Mouse (Mus musculus): Measurements from ENCODE around the gene Prkd1. TPM values are rescaled to one million over a fixed set of nuclear protein-coding genes. Genes with fewer than 3 reads are reported as not detected.
"Not testable (repeated sequence)": the region's sequence is repeated elsewhere in the genome, so short reads cannot be mapped to it uniquely, and the experiment has no call there.

The Prkd1 gene
- polyA plus RNA-seq (2015; fragmentation: Nextera tagmentation; extraction: Ambion mirVana), result 5.3 and 5.4 TPM in 2 replicates

GRCm38 (mm10) chr12:50648671-50649541, at the start of gene Prkd1:
TSS of gene Prkd1 (minus strand) at chr12:50649098.
- peak within 1 kb of the TSS; percentile 79; the same call in 1 of the 2 replicates for H3K27ac ChIP-seq
- peak within 1 kb of the TSS; percentile 83 for H3K9ac ChIP-seq
- peak within 1 kb of the TSS; percentile 80 for H3K4me3 ChIP-seq
- no peaks in the 10 kb centered on the region for H3K36me3 ChIP-seq
- WGBS, result under 1% methylated on average over 96 of the region's 114 CpGs
- peak; percentile 91 for ATAC-seq (ENCODE audit: low FRiP score, low read depth)
- H3K27me3 ChIP-seq, result peaks cover 9% of the 10 kb centered on the region
- no peaks in the 10 kb centered on the region for H3K9me3 ChIP-seq
- H3K4me1 ChIP-seq, result peaks cover 10% of the 10 kb centered on the region; the same call in 1 of the 2 replicates
- peak within 1 kb of the TSS; percentile 90 for H3K4me2 ChIP-seq (replicated peaks)

GRCm38 (mm10) chr12:50697492-50697891, 48.6 kb upstream of the Prkd1 start:
- Histone ChIP-seq H3K9me3 (no peaks in the 10 kb centered on the region), H3K4me1 (no peaks in the 10 kb centered on the region; the same call in 1 of the 2 replicates), H3K27me3 (no peaks in the 10 kb centered on the region), H3K4me3 (no peak overlapping the region), H3K9ac (no peak overlapping the region), H3K36me3 (no peaks in the 10 kb centered on the region), H3K27ac (no peak overlapping the region), H3K4me2 (replicated peaks) (no peak overlapping the region)
- WGBS, result 12% methylated on average over 3 of the region's 3 CpGs
- ATAC-seq (ENCODE audit: low FRiP score, low read depth), result no peak

GRCm38 (mm10) chr12:50648176-50648670, 675 bp downstream of the Prkd1 start:
- Histone ChIP-seq H3K27me3 (peaks cover 9% of the 10 kb centered on the region), H3K9ac (peak overlapping the region; percentile 83), H3K4me2 (replicated peaks) (peak overlapping the region; percentile 90), H3K36me3 (no peaks in the 10 kb centered on the region), H3K4me1 (peaks cover 10% of the 10 kb centered on the region; the same call in 1 of the 2 replicates), H3K4me3 (peak overlapping the region; percentile 80), H3K27ac (peak overlapping the region; percentile 79; the same call in 1 of the 2 replicates), H3K9me3 (no peaks in the 10 kb centered on the region)
- ATAC-seq (ENCODE audit: low FRiP score, low read depth), result peak; percentile 55
- under 1% methylated on average over 16 of the region's 16 CpGs for WGBS

- no peak overlapping the region for H3K9ac ChIP-seq
- H3K27me3 ChIP-seq, result peaks cover 9% of the 10 kb centered on the region
- 91% methylated on average over 4 of the region's 4 CpGs for WGBS
- H3K9me3 ChIP-seq, result no peaks in the 10 kb centered on the region
- H3K27ac ChIP-seq, result no peak overlapping the region
- H3K4me1 ChIP-seq, result peaks cover 10% of the 10 kb centered on the region; the same call in 1 of the 2 replicates
- peak overlapping the region; percentile 90 for H3K4me2 ChIP-seq (replicated peaks)
- ATAC-seq (ENCODE audit: low FRiP score, low read depth), result no peak
- no peaks in the 10 kb centered on the region for H3K36me3 ChIP-seq
- H3K4me3 ChIP-seq, result no peak overlapping the region
Observed at GRCm38 (mm10) chr12:50646857-50647256, 2.0 kb downstream of the Prkd1 start.

- H3K4me1 ChIP-seq, result peaks cover 3% of the 10 kb centered on the region; the same call in 1 of the 2 replicates
Observed at GRCm38 (mm10) chr12:50642671-50643070, 6.2 kb downstream of the Prkd1 start.

GRCm38 (mm10) chr12:50640171-50640570, 8.7 kb downstream of the Prkd1 start:
- no peaks in the 10 kb centered on the region for H3K4me1 ChIP-seq
- 78% methylated on average over 4 of the region's 4 CpGs for WGBS
- no peak for ATAC-seq (ENCODE audit: low FRiP score, low read depth)

More at GRCm38 (mm10) chr12:50642671-50643070, 6.2 kb downstream of the Prkd1 start:
- 60% methylated on average over 5 of the region's 5 CpGs for WGBS
- no peak overlapping the region for H3K9ac ChIP-seq
- H3K4me2 ChIP-seq (replicated peaks), result no peak overlapping the region
- no peak for ATAC-seq (ENCODE audit: low FRiP score, low read depth)
- no peaks in the 10 kb centered on the region for H3K9me3 ChIP-seq
- H3K36me3 ChIP-seq, result no peaks in the 10 kb centered on the region
- no peak overlapping the region for H3K27ac ChIP-seq
- no peak overlapping the region for H3K4me3 ChIP-seq
- no peaks in the 10 kb centered on the region for H3K27me3 ChIP-seq

GRCm38 (mm10) chr12:50634436-50634835, 14.5 kb downstream of the Prkd1 start:
- no peaks in the 10 kb centered on the region for H3K27me3 ChIP-seq
- H3K27ac ChIP-seq, result no peak overlapping the region
- H3K4me1 ChIP-seq, result no peaks in the 10 kb centered on the region
- H3K36me3 ChIP-seq, result no peaks in the 10 kb centered on the region
- WGBS, result 51% methylated on average over 6 of the region's 6 CpGs
- no peak overlapping the region for H3K4me3 ChIP-seq
- H3K9me3 ChIP-seq, result no peaks in the 10 kb centered on the region
- no peak for ATAC-seq (ENCODE audit: low FRiP score, low read depth)
- no peak overlapping the region for H3K4me2 ChIP-seq (replicated peaks)
- no peak overlapping the region for H3K9ac ChIP-seq

More at GRCm38 (mm10) chr12:50640171-50640570, 8.7 kb downstream of the Prkd1 start:
- H3K4me3 ChIP-seq, result no peak overlapping the region
- H3K27ac ChIP-seq, result no peak overlapping the region
- H3K36me3 ChIP-seq, result no peaks in the 10 kb centered on the region
- no peaks in the 10 kb centered on the region for H3K27me3 ChIP-seq
- no peaks in the 10 kb centered on the region for H3K9me3 ChIP-seq
- no peak overlapping the region for H3K9ac ChIP-seq
- H3K4me2 ChIP-seq (replicated peaks), result no peak overlapping the region

GRCm38 (mm10) chr12:50626100-50626499, 22.8 kb downstream of the Prkd1 start:
- 74% methylated on average over 2 of the region's 2 CpGs for WGBS
- H3K27me3 ChIP-seq; ATAC-seq (ENCODE audit: low FRiP score, low read depth); H3K36me3 ChIP-seq; H3K9ac ChIP-seq; H3K4me1 ChIP-seq; H3K9me3 ChIP-seq; H3K4me3 ChIP-seq; H3K4me2 ChIP-seq (replicated peaks); H3K27ac ChIP-seq: not testable (repeated sequence)

GRCm38 (mm10) chr12:50624175-50624574, 24.7 kb downstream of the Prkd1 start:
- no peak overlapping the region for H3K4me3 ChIP-seq
- H3K4me2 ChIP-seq (replicated peaks), result no peak overlapping the region
- no peak for ATAC-seq (ENCODE audit: low FRiP score, low read depth)
- H3K4me1 ChIP-seq, result no peaks in the 10 kb centered on the region
- H3K9ac ChIP-seq, result no peak overlapping the region
- no peaks in the 10 kb centered on the region for H3K9me3 ChIP-seq
- WGBS, result 58% methylated on average over 4 of the region's 4 CpGs
- no peak overlapping the region for H3K27ac ChIP-seq
- no peaks in the 10 kb centered on the region for H3K27me3 ChIP-seq
- no peaks in the 10 kb centered on the region for H3K36me3 ChIP-seq

- ATAC-seq (ENCODE audit: low FRiP score, low read depth), result no peak
- Histone ChIP-seq H3K36me3 (no peaks in the 10 kb centered on the region), H3K27me3 (no peaks in the 10 kb centered on the region), H3K4me2 (replicated peaks) (no peak overlapping the region), H3K9me3 (no peaks in the 10 kb centered on the region), H3K9ac (no peak overlapping the region), H3K27ac (no peak overlapping the region), H3K4me1 (no peaks in the 10 kb centered on the region), H3K4me3 (no peak overlapping the region)
- 94% methylated on average over 1 of the region's 1 CpGs for WGBS
Observed at GRCm38 (mm10) chr12:50615852-50616251, 33.0 kb downstream of the Prkd1 start.

GRCm38 (mm10) chr12:50614341-50614740, 34.6 kb downstream of the Prkd1 start:
- no peak overlapping the region for H3K4me2 ChIP-seq (replicated peaks)
- no peak overlapping the region for H3K4me3 ChIP-seq
- no peaks in the 10 kb centered on the region for H3K36me3 ChIP-seq
- H3K27ac ChIP-seq, result no peak overlapping the region
- WGBS, result 80% methylated on average over 6 of the region's 6 CpGs
- H3K27me3 ChIP-seq, result no peaks in the 10 kb centered on the region
- no peak overlapping the region for H3K9ac ChIP-seq
- no peaks in the 10 kb centered on the region for H3K4me1 ChIP-seq
- no peaks in the 10 kb centered on the region for H3K9me3 ChIP-seq
- ATAC-seq (ENCODE audit: low FRiP score, low read depth), result no peak

GRCm38 (mm10) chr12:50606703-50607500, 42.0 kb downstream of the Prkd1 start:
- Histone ChIP-seq H3K9ac (no peak overlapping the region), H3K36me3 (no peaks in the 10 kb centered on the region), H3K27me3 (no peaks in the 10 kb centered on the region), H3K27ac (no peak overlapping the region), H3K4me1 (no peaks in the 10 kb centered on the region), H3K9me3 (0 out of 2 replicates have a peak, but pooled peaks cover 6% of the 10 kb centered on the region), H3K4me3 (no peak overlapping the region), H3K4me2 (replicated peaks) (no peak overlapping the region)
- WGBS, result 78% methylated on average over 4 of the region's 4 CpGs
- no peak for ATAC-seq (ENCODE audit: low FRiP score, low read depth)
